Mouse (Mus musculus) CD4-positive helper T cell, adult 2 months (primary cell): ENCODE data around the gene Gm3404.
"Not testable (repeated sequence)": the region's sequence is repeated elsewhere in the genome, so short reads cannot be mapped to it uniquely, and the experiment has no call there.

Experiments used
- DNase-seq: peaks from one replicate; pipeline ENCODE4 v3.0.0-alpha.2; 2012; ENCODE audit warnings: low read depth, missing footprints, low spot score

Gene Gm3404

DNA sequence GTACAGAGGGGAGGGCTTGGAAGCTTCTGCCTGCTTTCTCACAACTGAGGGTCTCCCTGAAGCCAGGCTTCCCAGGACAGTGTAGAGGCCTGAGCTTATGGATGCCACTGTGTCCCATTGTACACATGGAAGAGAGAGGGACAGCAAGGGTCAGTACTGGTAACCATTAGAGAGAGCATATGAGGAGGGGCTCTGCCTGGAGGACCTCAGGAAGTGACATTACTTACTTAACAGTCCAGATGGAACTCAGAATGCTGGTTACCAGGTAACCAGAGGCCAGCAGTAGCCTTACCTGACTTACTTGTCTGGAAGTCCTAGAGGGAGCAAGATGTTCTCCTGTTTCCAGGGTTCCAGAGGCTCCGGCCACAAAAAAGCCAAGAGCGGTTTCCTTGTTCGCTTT, at the start of gene Gm3404:
Gene Gm3404 (plus strand): TSS at position 301 of the 400 bp plus-strand sequence.
- DNase-seq, result not testable (repeated sequence)

DNA sequence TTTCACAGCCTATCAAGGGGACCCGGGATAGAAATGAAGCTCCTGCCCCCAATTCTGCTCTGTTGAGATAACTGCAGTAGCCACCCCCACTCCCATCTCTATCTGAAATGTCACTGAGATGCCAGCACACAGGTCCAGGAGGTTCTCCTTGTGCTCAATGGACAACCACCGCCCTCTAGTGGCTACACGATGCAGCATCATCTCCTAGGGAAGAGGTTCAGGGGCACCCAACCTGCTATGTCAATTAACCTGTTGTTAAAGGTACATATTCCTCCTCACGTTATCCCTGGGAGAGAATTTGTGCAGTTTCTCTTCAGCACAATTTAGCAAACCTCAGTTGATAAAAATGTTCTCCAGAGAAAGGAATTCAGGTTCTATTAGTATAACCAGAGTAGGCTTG, 46.0 kb upstream of the Gm3404 start:
- not testable (repeated sequence) for DNase-seq

DNA sequence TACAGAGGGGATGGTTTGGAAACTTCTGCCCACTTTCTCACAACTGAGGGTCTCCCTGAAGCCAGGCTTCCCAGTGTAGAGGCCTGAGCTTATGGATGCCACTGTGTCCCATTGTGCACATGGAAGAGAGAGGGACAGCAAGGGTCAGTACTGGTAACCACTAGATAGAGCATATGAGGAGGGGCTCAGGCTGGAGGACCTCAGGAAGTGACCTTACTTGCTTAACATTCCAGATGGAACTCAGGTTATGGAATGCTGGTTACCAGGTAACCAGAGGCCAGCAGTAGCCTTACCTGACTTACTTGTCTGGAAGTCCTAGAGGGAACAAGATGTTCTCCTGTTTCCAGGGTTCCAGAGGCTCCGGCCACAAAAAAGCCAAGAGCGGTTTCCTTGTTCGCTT, 43.9 kb upstream of the Gm3404 start, which contains the start of gene Gm6408:
Gene Gm6408 (plus strand): TSS at position 301 of the 400 bp plus-strand sequence.
- not testable (repeated sequence) for DNase-seq

DNA sequence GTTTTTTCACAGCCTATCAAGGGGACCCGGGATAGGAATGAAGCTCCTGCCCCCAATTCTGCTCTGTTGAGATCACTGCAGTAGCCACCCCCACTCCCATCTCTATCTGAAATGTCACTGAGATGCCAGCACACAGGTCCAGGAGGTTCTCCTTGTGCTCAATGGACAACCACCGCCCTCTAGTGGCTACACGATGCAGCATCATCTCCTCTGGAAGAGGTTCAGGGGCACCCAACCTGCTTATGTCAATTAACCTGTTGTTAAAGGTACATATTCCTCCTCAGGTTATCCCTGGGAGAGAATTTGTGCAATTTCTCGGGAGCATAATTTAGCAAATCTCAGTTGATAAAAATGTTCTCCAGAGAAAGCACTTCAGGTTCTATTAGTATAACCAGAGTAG, 36.6 kb upstream of the Gm3404 start:
- not testable (repeated sequence) for DNase-seq

DNA sequence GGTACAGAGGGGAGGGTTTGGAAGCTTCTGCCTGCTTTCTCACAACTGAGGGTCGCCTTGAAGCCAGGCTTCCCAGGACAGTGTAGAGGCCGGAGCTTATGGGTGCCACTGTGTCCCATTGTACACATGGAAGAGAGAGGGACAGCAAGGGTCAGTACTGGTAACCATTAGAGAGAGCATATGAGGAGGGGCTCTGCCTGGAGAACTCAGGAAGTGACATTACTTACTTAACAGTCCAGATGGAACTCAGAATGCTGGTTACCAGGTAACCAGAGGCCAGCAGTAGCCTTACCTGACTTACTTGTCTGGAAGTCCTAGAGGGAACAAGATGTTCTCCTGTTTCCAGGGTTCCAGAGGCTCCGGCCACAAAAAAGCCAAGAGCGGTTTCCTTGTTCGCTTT, 34.5 kb upstream of the Gm3404 start, which contains the start of gene Gm6370:
Gene Gm6370 (plus strand): TSS at position 301 of the 400 bp plus-strand sequence.
- DNase-seq, result not testable (repeated sequence)

DNA sequence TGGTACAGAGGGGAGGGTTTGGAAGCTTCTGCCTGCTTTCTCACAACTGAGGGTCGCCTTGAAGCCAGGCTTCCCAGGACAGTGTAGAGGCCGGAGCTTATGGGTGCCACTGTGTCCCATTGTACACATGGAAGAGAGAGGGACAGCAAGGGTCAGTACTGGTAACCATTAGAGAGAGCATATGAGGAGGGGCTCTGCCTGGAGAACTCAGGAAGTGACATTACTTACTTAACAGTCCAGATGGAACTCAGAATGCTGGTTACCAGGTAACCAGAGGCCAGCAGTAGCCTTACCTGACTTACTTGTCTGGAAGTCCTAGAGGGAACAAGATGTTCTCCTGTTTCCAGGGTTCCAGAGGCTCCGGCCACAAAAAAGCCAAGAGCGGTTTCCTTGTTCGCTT, 23.5 kb upstream of the Gm3404 start, which contains the start of gene 4930449I24Rik:
Gene 4930449I24Rik (plus strand): TSS at position 301 of the 400 bp plus-strand sequence.
- not testable (repeated sequence) for DNase-seq

DNA sequence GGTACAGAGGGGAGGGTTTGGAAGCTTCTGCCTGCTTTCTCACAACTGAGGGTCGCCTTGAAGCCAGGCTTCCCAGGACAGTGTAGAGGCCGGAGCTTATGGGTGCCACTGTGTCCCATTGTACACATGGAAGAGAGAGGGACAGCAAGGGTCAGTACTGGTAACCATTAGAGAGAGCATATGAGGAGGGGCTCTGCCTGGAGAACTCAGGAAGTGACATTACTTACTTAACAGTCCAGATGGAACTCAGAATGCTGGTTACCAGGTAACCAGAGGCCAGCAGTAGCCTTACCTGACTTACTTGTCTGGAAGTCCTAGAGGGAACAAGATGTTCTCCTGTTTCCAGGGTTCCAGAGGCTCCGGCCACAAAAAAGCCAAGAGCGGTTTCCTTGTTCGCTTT, 11.8 kb upstream of the Gm3404 start, which contains the start of gene Gm3402:
Gene Gm3402 (plus strand): TSS at position 301 of the 400 bp plus-strand sequence.
- DNase-seq, result not testable (repeated sequence)

DNA sequence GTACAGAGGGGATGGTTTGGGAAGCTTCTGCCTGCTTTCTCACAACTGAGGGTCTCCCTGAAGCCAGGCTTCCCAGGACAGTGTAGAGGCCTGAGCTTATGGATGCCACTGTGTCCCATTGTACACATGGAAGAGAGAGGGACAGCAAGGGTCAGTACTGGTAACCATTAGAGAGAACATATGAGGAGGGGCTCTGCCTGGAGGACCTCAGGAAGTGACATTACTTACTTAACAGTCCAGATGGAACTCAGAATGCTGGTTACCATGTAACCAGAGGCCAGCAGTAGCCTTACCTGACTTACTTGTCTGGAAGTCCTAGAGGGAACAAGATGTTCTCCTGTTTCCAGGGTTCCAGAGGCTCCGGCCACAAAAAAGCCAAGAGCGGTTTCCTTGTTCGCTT, 11.7 kb downstream of the Gm3404 start, which contains the start of gene Gm3409:
Gene Gm3409 (plus strand): TSS at position 301 of the 400 bp plus-strand sequence.
- DNase-seq, result not testable (repeated sequence)

DNA sequence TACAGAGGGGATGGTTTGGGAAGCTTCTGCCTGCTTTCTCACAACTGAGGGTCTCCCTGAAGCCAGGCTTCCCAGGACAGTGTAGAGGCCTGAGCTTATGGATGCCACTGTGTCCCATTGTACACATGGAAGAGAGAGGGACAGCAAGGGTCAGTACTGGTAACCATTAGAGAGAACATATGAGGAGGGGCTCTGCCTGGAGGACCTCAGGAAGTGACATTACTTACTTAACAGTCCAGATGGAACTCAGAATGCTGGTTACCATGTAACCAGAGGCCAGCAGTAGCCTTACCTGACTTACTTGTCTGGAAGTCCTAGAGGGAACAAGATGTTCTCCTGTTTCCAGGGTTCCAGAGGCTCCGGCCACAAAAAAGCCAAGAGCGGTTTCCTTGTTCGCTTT, 30.2 kb downstream of the Gm3404 start, which contains the start of gene Gm3415:
Gene Gm3415 (plus strand): TSS at position 301 of the 400 bp plus-strand sequence.
- not testable (repeated sequence) for DNase-seq

DNA sequence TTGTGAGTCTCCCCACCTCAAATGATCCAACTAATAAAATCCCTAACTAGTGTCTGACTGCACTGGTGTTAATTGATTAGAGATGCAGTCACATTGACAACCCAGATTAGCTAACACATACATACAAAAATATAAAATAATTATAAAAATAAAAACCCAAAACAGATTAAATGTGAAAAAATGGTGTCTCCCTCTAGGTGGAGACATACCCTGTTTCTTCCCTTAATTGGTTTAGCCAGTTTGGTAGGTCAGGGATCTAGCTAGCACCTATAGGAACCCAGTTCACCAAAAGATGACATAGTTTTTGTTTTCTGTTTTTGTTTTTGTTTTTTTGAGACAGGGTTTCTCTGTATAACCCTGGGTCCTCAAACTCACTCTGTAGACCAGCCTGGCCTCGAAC, 38.7 kb downstream of the Gm3404 start:
- DNase-seq, result no peak

DNA sequence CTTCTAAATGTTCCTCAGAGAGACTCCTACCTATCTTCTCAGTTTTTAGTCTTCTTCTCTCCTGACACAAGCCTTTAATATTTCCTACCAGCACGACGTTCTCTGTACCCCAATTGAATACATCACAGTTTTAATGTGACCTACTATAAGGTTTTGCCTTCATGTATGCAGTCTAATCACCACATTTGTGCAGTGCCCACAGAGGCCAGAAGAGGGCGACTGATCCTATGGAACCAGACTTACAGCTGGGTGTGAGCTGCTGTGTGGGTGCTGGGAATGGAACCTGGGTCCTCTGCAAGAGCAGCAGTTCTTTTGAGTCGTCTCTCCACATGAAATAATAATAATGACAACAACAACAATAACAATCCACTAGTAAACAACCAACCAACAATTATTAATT, 41.5 kb downstream of the Gm3404 start:
- peak; percentile 28 for DNase-seq

DNA sequence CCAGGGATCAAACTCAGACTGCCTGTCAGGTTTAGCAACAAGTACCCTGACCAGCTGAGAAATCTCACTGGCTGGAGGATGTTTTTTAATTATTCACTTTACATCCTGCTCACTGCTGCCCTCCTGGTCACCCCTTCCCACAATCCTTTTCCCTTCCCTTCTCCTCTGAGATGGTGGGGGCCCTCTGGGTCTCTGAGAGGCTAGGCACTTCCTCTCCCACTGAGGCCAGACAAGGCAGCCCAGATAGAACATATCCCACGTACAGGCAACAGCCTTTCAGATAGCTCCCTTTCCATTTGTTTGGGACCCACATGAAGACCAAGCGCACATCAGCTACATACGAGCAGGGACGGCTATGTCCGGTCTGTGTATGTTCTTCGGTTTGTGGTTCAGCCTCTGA, 44.6 kb downstream of the Gm3404 start:
- DNase-seq, result not testable (repeated sequence)

DNA sequence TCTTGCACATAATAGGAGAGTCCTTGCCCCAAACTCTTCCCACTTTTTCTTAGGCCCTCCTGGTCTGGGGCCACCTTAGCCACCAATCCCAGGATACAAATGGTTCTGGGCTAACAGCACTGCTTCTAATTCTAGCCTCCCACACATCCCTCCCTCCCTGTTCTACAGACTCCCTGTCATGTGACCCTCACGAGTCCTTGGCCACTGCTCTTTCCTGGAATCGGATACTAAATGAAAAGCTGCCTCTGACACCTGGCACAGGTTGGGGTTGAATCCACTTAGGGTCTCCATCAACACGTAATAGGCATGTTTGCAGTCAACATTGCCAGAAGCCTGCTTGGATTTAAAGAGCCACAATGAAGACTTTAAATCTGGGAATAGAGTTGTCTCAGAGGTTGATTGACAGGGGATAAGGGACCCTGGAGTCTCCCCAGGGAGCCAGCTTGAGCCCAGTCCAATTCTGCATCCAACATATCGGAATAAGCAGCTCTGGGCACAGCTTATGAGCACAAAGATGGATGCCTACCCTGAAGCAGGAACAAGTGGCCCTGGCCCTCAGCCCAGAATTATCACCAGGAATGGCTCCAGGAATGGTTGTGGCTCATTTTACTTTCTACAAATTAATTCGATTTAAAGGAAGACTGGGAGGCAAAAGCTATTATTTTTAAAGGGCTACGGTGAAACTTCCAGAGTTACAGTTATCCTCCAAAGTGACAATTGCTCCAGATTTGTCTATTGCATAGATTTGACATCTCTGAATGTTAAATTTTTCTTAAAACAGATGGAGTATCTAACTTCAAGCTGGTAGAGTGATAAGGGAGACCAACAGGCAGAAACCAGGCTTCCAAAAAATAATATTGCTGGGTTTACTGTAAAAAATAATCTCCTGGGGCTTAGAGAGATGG, 46.5 kb downstream of the Gm3404 start:
- not testable (repeated sequence) for DNase-seq

DNA sequence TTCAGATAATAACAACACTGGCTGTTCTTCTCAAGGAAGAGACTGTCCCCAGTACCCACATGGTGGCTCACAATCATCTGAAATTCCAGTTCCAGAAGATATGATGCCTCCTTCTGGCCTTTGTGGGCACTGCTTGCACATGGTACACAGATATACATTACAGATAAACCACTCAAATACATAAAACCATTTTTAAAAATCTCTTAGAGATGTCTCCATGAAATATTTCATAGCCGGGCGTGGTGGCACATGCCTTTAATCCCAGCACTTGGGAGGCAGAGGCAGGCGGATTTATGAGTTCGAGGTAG, 47.1 kb downstream of the Gm3404 start:
- DNase-seq, result not testable (repeated sequence)

DNA sequence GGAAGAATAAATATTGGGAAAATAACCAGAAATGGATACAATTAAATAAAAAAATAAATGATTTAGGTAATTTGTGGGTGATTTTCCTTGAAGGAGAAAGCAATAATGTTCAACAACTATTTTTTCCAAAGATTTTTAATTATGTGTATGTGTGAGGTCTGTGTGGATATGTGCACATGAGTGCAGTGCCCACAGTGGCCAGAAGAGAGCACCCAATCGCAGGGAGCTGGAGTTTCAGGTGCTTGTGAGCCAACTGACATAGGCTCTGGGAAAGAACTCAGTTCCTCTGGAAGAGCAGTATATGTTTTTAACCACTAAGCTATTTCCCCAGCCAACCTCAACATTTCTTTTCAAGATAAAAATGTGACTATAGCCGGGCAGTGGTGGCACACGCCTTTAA, 51.1 kb downstream of the Gm3404 start:
- no peak for DNase-seq
